Mouse (Mus musculus): ENCODE measurements at regions not wholly inside any gene's neighbourhood (a gene's known extent, or its start where the extent isn't known, plus 50 kb on each side); places are given as distances from the start of the nearest gene placed in this dataset.

DNA sequence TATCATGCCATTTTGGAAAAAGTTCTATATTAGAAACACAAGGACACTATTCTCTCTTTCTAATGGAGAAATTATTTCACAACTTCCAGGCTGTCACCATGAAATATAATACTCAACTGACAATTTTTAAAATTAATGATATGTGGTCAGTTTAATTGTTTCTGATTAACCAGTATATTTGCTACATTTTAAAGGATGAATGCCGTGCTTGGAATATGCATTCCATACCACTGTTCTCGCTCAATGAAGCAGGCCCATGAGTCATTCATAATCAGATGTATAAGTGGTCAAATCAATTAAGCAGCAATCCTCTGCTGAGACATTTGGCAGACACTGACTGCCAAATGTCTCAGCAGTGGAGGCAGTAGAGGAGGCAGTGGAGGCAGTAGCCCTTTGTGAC is 283.4 kb upstream of the Gpc5 start:
- DNase-seq = no peak

- DNase-seq = no peak
Measured at GRCm38 (mm10) chr14:114820677-114821076, 271.3 kb upstream of the Gpc5 start.

DNA sequence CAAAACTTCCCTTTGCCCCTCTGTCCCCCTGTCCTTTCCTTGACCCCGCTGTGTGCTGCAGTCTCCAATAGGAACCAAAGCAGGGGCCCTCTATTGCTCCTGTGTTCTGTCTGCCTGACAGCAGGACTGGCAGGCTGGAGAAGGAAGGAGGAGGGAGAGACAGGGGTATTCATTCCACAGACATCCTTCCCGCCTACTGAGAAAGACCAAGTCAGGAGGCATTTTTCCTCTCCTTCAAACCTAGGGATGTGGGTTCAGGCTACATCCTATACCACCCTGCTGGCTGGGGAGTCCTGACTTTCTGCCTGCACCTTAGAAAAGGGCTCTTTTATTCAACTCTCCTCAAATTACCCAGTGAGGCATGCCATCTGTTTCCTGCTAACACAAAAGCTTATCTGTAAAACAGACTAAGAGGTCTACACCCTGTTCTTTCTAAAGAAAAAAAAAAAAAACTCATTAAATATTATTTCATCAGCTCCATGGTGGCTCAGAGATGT is 270.9 kb upstream of the Gpc5 start:
- DNase-seq = no peak

GRCm38 (mm10) chr14:114821672-114822071 is 270.3 kb upstream of the Gpc5 start:
- no peak for DNase-seq

DNA sequence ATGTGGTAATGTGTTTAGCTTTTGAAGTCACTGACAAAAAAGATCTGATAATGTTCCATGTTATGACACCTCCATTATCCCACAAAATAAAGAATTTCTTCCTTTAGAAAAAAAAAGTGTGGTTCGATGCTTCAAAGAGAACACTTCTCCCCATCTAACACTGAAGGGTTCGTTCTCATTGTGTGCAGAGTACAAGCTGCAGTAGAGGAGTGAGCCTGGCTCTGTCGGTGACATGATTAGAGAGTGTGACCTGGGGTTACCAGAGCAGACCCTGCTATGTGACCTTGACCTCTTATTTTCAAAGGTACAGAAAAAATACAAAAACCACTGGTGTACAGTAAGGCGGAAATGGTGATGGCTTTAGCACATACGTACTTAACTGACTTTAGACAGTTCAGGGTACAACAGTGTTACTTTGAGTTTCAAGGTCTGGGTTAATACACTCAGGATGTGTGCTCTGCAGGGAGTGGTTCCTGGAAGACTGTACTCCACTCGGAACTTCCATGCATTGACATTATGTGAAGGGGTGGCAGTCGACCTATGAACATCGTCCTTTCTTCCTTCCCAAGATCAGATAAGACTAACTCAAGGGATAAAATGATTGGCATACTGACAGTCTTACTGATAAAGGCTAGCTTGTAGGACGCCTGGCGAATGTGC is 265.2 kb upstream of the Gpc5 start:
- no peak for DNase-seq

GRCm38 (mm10) chr14:114829310-114829709 is 262.7 kb upstream of the Gpc5 start:
- DNase-seq = no peak

DNA sequence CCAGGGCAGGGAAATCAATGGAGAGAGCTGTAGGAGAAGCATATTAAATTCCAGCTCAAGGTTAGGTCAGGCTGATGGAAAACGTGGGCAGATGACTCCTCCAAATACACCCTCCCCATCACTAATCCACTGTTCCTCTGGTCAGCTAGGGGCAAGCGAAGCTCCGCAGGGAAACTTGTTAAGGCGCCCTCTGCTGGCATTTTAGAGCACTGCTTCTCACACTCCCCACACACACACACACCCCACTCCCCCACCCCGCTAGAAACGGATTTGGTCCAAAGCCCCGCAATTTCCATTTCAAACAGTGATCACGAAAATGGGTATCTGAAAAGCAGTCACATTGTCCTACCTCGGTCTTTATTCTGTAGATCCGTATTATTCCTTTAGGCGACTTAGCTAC is 259.0 kb upstream of the Gpc5 start:
- DNase-seq = no peak

- peak in 1 of 2 experiments; percentile 8 for DNase-seq
Measured at GRCm38 (mm10) chr14:114836723-114837349, 255.2 kb upstream of the Gpc5 start.

DNA sequence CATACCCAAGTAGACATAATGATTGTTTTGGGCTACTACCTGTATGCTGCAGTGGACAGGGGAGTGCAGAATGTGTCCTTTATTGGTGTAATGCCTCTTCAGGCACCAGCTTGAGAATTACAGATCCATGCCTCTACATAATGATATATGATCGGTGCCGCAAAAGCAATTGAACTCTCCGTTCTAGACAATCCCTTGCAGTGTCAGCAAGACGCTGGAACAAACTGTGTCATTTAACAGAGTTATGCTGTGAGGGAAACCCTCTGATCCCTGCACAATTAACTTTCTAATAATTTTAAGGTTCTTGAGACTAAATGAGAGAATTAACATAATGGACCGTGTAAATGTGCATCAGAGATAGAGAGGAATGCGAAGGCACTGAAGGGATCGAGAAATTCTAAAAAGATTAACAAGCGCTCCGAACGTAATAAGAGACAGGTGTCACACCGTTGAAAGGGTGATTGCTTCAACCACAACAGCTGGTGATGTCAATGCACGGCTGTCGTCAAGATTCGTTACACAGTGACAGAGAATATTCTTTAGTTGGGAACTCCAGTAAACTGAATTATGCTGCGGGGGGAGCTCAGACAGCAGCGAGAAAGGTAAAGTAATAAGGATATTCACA is 254.3 kb upstream of the Gpc5 start:
- no peak for DNase-seq

GRCm38 (mm10) chr14:114839340-114839903 is 252.6 kb upstream of the Gpc5 start:
- DNase-seq = no peak

DNA sequence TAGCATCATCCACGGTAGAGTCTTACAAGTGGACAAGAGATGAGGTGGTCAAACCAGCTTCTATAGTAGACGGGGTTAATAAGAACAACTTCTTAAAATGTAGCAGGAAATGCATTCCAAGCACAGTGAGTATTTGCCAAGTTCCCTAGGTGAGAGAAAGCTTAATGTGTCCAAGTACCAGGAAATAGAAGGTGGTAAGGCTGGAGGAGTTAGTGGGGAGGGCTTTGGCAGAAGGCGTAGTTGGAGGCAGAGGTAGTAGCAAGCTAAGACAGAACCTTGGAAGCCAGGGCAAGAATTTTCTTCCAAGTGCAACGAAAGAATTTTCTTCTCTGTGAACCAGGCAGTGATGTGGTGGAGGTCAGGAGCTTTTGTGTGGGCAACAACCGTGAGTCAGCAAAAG is 251.2 kb upstream of the Gpc5 start:
- peak in 1 of 2 experiments; percentile 4 for DNase-seq

GRCm38 (mm10) chr14:114841552-114841951 is 250.5 kb upstream of the Gpc5 start:
- DNase-seq = no peak

- no peak for DNase-seq
Measured at GRCm38 (mm10) chr14:114842327-114842726, 249.7 kb upstream of the Gpc5 start.

DNA sequence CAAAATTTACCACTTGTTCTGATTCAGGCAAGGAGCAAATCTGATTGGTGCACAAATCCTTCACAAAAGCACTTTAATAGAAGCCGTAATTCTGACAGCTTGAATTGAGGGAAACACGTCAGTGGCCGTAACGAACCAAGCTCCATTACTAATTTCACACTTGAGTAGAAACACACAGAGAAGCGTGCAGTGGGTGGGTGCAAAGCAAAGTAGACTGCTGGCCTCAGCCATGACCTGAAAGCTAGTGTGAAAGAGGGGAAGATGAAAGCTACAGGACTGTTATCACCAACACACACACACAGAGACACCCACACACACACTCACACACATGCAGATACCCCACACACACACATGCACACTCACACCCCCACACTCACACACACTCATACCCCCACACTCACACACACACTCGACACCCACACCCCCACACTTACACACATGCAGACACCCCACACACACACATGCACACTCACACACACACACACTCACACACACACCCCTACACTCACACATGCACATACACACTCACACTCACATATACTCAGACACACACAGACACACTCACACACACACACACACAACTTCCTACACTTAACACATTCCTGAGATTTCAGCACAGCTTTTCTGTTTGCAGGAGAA is 248.8 kb upstream of the Gpc5 start:
- DNase-seq = no peak

GRCm38 (mm10) chr14:114854324-114855054 is 237.5 kb upstream of the Gpc5 start:
- no peak for DNase-seq

DNA sequence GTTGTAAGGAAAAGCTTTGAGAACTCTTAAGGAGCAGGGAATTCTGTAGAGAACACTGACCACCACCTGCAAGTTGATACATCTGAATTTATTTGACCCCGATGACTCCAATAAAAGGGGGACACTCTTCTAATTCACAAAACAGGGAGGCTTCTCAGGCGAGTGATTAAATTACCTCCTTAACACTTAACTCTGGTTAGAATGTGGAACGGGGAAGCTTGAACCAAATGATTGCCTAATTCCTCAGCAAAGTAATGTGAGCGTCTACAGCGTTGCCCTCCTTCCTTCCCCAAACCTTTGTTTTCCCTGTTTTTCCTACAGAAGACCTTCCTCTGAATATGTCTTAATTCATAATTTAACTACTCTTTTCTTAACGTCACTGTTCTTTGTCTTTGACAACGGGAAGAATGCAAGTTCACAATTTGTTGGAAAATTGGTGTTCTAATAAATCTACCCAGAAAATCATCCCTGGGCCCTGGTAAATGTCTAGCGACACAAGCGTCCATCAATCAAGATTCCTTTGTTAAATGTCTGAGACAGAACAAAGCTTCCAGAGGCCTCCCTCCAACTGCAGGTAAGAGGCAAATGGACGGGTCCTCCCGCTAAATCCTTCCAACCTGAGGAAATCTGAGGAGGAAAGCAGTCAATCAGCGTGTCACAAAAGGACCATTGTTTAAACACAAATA is 236.8 kb upstream of the Gpc5 start:
- no peak for DNase-seq

- no peak for DNase-seq
Measured at GRCm38 (mm10) chr14:114855746-114856145, 236.3 kb upstream of the Gpc5 start.

DNA sequence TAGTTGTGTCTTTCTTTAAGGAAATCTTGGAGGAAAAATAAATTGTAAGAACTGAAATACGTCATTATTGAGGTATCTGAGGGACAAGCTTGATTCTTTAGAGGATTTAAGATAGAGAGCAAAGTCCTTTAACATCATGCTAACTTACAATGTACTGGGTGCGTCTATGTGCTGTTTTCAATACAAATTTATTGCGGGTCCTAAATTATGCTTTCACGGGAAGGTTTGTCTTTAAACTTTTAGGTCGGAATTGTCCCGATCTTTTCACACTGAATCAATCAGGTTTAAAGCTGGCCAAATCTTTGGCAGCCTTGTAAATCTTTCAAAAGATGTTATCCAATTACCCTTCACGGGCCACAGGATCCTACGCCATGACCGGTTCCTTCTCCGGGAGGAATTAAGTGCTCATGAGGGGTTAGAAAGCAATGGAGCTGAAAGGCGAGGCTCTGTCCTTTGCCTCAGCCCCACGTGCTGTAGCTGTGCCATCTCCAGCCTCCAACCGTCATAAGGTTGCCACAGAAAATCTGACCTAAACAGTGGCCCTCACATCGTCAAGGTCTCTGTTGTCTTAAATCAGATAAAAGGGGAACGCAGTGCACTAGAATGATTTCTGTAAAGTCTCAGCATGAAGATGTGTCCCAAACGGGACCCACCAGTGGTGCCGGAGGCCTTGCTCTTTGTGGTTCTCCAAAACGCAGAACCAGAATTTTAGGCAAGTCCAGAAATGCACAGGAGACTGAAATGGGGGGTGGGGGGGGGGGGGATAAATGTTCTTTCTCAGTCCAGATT is 235.6 kb upstream of the Gpc5 start:
- DNase-seq = peak in 1 of 2 experiments; percentile 22

- DNase-seq = no peak
Measured at GRCm38 (mm10) chr14:114857171-114857570, 234.8 kb upstream of the Gpc5 start.

DNA sequence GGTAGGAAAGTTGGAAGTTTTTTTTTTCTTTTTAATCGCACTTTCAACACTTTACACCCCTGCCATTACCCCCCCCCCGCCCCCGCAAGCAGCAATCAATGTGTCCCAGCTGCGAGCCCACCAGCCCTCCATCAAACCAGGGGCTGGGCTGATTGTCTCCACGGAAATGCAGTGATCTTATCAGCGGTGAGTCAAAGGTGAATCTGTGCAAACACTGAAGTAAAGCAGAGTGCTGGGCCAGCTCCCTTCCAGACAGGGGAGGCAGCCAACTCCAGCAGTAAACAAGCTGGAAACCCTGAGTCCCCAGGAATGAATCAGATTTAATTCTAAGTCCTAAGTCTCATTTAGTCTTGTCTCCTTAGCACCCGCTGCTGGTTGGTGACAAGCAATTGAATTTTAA is 234.3 kb upstream of the Gpc5 start:
- no peak for DNase-seq

- no peak for DNase-seq
Measured at GRCm38 (mm10) chr14:114863585-114863984, 228.4 kb upstream of the Gpc5 start.

Measured in kidney, adult 8-10 months (tissue).